Mouse (Mus musculus): Measurements from ENCODE around the gene Rad23a. TPM values are rescaled to one million over a fixed set of nuclear protein-coding genes. Genes with fewer than 3 reads are reported as not detected.
A peak's percentile ranks its signal among the peaks of the same experiment; 100 is the strongest.

Rad23a gene
- polyA plus RNA-seq, 1 experiment = 68.3 TPM

DNA sequence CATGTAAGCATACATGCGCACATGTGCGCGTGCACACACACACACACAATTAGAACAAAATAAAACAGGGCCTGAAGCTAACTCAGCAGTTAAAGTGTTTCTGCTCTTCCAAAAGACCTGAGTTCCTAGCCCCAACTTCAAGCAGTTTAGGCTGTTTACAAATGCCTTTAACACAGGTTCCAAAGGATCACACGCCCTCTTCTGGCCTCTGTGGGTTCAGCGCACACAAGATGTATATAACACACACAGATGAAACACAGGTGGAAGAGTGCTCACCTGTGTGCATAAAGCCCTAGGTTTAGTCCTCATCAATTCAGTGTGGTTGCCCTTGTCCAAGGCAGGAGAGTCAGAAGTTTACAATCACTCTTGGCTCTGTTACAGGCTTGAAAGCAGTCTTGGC, 34.4 kb downstream of the Rad23a start:
- H3K4me3 ChIP-seq (ENCODE audit: insufficient read depth, poor library complexity, severe bottlenecking) = no peak overlapping the region
- no peaks in the 10 kb centered on the region for H3K79me3 ChIP-seq (ENCODE audit: low read depth)
- no peaks in the 10 kb centered on the region for H3K36me3 ChIP-seq (ENCODE audit: control insufficient read depth, insufficient read depth)
- no peak overlapping the region for H3ac ChIP-seq (ENCODE audit: control insufficient read depth, insufficient read length, low read depth)
- no peaks in the 10 kb centered on the region for H3K27me3 ChIP-seq (ENCODE audit: control insufficient read depth, insufficient read depth, insufficient read length)
- TF ChIP-seq USF1 (IDR thresholded peaks at IDR 0.05; ENCODE audit: low read depth) (no peak), FOSL1 (IDR thresholded peaks at IDR 0.05; ENCODE audit: insufficient read depth, low read length, poor library complexity, severe bottlenecking) (no peak), CEBPB (IDR thresholded peaks at IDR 0.05; ENCODE audit: low read depth) (no peak), CTCF (IDR thresholded peaks at IDR 0.05; ENCODE audit: control insufficient read depth, insufficient read depth, insufficient read length) (no peak), MAX (IDR thresholded peaks at IDR 0.05) (no peak), MYOG (IDR thresholded peaks at IDR 0.05; ENCODE audit: control insufficient read depth, extremely low read depth, insufficient read length) (no peak), MYOD1 (IDR thresholded peaks at IDR 0.05; ENCODE audit: control insufficient read depth, insufficient read length, low read depth) (no peak)
- no peaks in the 10 kb centered on the region for H3K79me2 ChIP-seq (ENCODE audit: control insufficient read depth, insufficient read depth)

GRCm38 (mm10) chr8:84799999-84800831, 40.2 kb downstream of the Rad23a start, which contains the start of gene Nfix:
Nfix (minus strand) TSS chr8:84800344.
- Histone ChIP-seq H3K27me3 (ENCODE audit: control insufficient read depth, insufficient read depth, insufficient read length) (no peaks in the 10 kb centered on the region), H3ac (ENCODE audit: control insufficient read depth, insufficient read length, low read depth) (peak within 1 kb of the TSS; percentile 95), H3K79me2 (ENCODE audit: control insufficient read depth, insufficient read depth) (peaks cover 45% of the 10 kb centered on the region), H3K4me3 (ENCODE audit: insufficient read depth, poor library complexity, severe bottlenecking) (peak within 1 kb of the TSS; percentile 64), H3K79me3 (ENCODE audit: low read depth) (peaks cover 38% of the 10 kb centered on the region), H3K36me3 (ENCODE audit: control insufficient read depth, insufficient read depth) (peaks cover 18% of the 10 kb centered on the region)
- TF ChIP-seq CTCF (IDR thresholded peaks at IDR 0.05; ENCODE audit: control insufficient read depth, insufficient read depth, insufficient read length) (no peak), MAX (IDR thresholded peaks at IDR 0.05) (peak; percentile 83), USF1 (IDR thresholded peaks at IDR 0.05; ENCODE audit: low read depth) (peak; percentile 17)

- Histone ChIP-seq H3K36me3 (ENCODE audit: control insufficient read depth, insufficient read depth) (peaks cover 18% of the 10 kb centered on the region), H3K79me3 (ENCODE audit: low read depth) (peaks cover 46% of the 10 kb centered on the region), H3ac (ENCODE audit: control insufficient read depth, insufficient read length, low read depth) (peak overlapping the region; percentile 95), H3K4me3 (ENCODE audit: insufficient read depth, poor library complexity, severe bottlenecking) (peak overlapping the region; percentile 64), H3K79me2 (ENCODE audit: control insufficient read depth, insufficient read depth) (peaks cover 54% of the 10 kb centered on the region), H3K27me3 (ENCODE audit: control insufficient read depth, insufficient read depth, insufficient read length) (no peaks in the 10 kb centered on the region)
- no peak for TF ChIP-seq USF1 (IDR thresholded peaks at IDR 0.05; ENCODE audit: low read depth)
- peak; percentile 74 for TF ChIP-seq MAX (IDR thresholded peaks at IDR 0.05)
- no peak for TF ChIP-seq MYOD1 (IDR thresholded peaks at IDR 0.05; ENCODE audit: control insufficient read depth, insufficient read length, low read depth)
- peak; percentile 20 for TF ChIP-seq CTCF (IDR thresholded peaks at IDR 0.05; ENCODE audit: control insufficient read depth, insufficient read depth, insufficient read length)
Measured at GRCm38 (mm10) chr8:84799136-84799931, 41.1 kb downstream of the Rad23a start.

- Histone ChIP-seq H3K36me3 (ENCODE audit: control insufficient read depth, insufficient read depth) (peaks cover 18% of the 10 kb centered on the region), H3ac (ENCODE audit: control insufficient read depth, insufficient read length, low read depth) (peak overlapping the region; percentile 95), H3K79me3 (ENCODE audit: low read depth) (peaks cover 50% of the 10 kb centered on the region), H3K27me3 (ENCODE audit: control insufficient read depth, insufficient read depth, insufficient read length) (no peaks in the 10 kb centered on the region), H3K4me3 (ENCODE audit: insufficient read depth, poor library complexity, severe bottlenecking) (peak overlapping the region; percentile 64), H3K79me2 (ENCODE audit: control insufficient read depth, insufficient read depth) (peaks cover 61% of the 10 kb centered on the region)
- TF ChIP-seq MYOG (IDR thresholded peaks at IDR 0.05; ENCODE audit: control insufficient read depth, extremely low read depth, insufficient read length) (no peak), USF1 (IDR thresholded peaks at IDR 0.05; ENCODE audit: low read depth) (no peak), MYOD1 (IDR thresholded peaks at IDR 0.05; ENCODE audit: control insufficient read depth, insufficient read length, low read depth) (no peak)
Measured at GRCm38 (mm10) chr8:84798446-84799135, 41.9 kb downstream of the Rad23a start.

GRCm38 (mm10) chr8:84797971-84798370, 42.5 kb downstream of the Rad23a start:
- peaks cover 55% of the 10 kb centered on the region for H3K79me3 ChIP-seq (ENCODE audit: low read depth)
- H3K27me3 ChIP-seq (ENCODE audit: control insufficient read depth, insufficient read depth, insufficient read length) = no peaks in the 10 kb centered on the region
- peaks cover 18% of the 10 kb centered on the region for H3K36me3 ChIP-seq (ENCODE audit: control insufficient read depth, insufficient read depth)
- H3ac ChIP-seq (ENCODE audit: control insufficient read depth, insufficient read length, low read depth) = no peak overlapping the region
- TF ChIP-seq MAX (IDR thresholded peaks at IDR 0.05) (no peak), FOSL1 (IDR thresholded peaks at IDR 0.05; ENCODE audit: insufficient read depth, low read length, poor library complexity, severe bottlenecking) (no peak), MYOG (IDR thresholded peaks at IDR 0.05; ENCODE audit: control insufficient read depth, extremely low read depth, insufficient read length) (no peak), MYOD1 (IDR thresholded peaks at IDR 0.05; ENCODE audit: control insufficient read depth, insufficient read length, low read depth) (no peak), CTCF (IDR thresholded peaks at IDR 0.05; ENCODE audit: control insufficient read depth, insufficient read depth, insufficient read length) (no peak), USF1 (IDR thresholded peaks at IDR 0.05; ENCODE audit: low read depth) (no peak), CEBPB (IDR thresholded peaks at IDR 0.05; ENCODE audit: low read depth) (no peak)
- peaks cover 67% of the 10 kb centered on the region for H3K79me2 ChIP-seq (ENCODE audit: control insufficient read depth, insufficient read depth)
- H3K4me3 ChIP-seq (ENCODE audit: insufficient read depth, poor library complexity, severe bottlenecking) = peak overlapping the region; percentile 64

Data from C2C12 (cell line).